ENCODE assay signal across 8 mouse cellular contexts in genomic region chr3:98025521-98025920, GRCm38 (mm10). TPM values are rescaled to one million over a fixed set of nuclear protein-coding genes. Genes with fewer than 3 reads are reported as not detected.
DNase-seq lines count a peak whose midpoint lies in the region; ATAC-seq and TF ChIP-seq lines count a peak whose summit lies in the region.

No protein-coding gene starts in this region.

- no peak overlapping the region for H3K4me2 ChIP-seq in lung, embryonic 14.5 days
- peak overlapping the region; percentile 35; the same call in 1 of the 2 replicates for H3K4me2 ChIP-seq in embryonic facial prominence, embryonic 14.5 days (ENCODE audit: low read depth, low read length)
- H3K4me2 ChIP-seq in hindbrain, embryonic 15.5 days = no peak overlapping the region

- H3K4me3 ChIP-seq in lung, embryonic 14.5 days (ENCODE audit: low read depth, low read length) = no peak overlapping the region
- H3K4me3 ChIP-seq in embryonic facial prominence, embryonic 14.5 days (ENCODE audit: low read depth, low read length) = no peak overlapping the region
- H3K4me3 ChIP-seq in hindbrain, embryonic 15.5 days = no peak overlapping the region

- no peak for ATAC-seq in lung, embryonic 14.5 days (ENCODE audit: insufficient read depth)
- peak; percentile 27; the same call in 1 of the 2 replicates for ATAC-seq in embryonic facial prominence, embryonic 14.5 days (ENCODE audit: low read depth)
- ATAC-seq in hindbrain, embryonic 15.5 days (ENCODE audit: low FRiP score, low read depth) = no peak
- ATAC-seq in megakaryocyte-erythroid progenitor cell, adult 5-6 weeks (replicated peaks; ENCODE audit: low FRiP score, low TSS enrichment, poor library complexity, severe bottlenecking) = 0 out of 2 replicates have a peak, but pooled peaks have one; percentile 11

- no peaks in the 10 kb centered on the region for H3K27me3 ChIP-seq in lung, embryonic 14.5 days (ENCODE audit: insufficient read depth, low read length)
- H3K27me3 ChIP-seq in embryonic facial prominence, embryonic 14.5 days (replicated peaks; ENCODE audit: control insufficient read depth, insufficient read depth, low read length) = no peaks in the 10 kb centered on the region
- 0 out of 2 replicates have a peak, but pooled peaks cover 4% of the 10 kb centered on the region for H3K27me3 ChIP-seq in hindbrain, embryonic 15.5 days

- H3K27ac ChIP-seq in lung, embryonic 14.5 days (ENCODE audit: low read depth) = peak overlapping the region; percentile 84; the same call in 1 of the 2 replicates
- H3K27ac ChIP-seq in embryonic facial prominence, embryonic 14.5 days (replicated peaks; ENCODE audit: low read depth, low read length) = peak overlapping the region; percentile 86
- H3K27ac ChIP-seq in hindbrain, embryonic 15.5 days (replicated peaks) = peak overlapping the region; percentile 6; the same call in 1 of the 2 replicates

- H3K36me3 ChIP-seq in lung, embryonic 14.5 days (ENCODE audit: insufficient read depth) = no peaks in the 10 kb centered on the region
- H3K36me3 ChIP-seq in embryonic facial prominence, embryonic 14.5 days (ENCODE audit: control insufficient read depth, insufficient read depth, low read length) = 0 out of 2 replicates have a peak, but pooled peaks cover 3% of the 10 kb centered on the region
- no peaks in the 10 kb centered on the region for H3K36me3 ChIP-seq in hindbrain, embryonic 15.5 days

- DNase-seq in lung, embryonic 14.5 days = no peak
- no peak for DNase-seq in lung, postnatal 4 days
- peak; percentile 49 for DNase-seq in embryonic facial prominence, embryonic 14.5 days (ENCODE audit: low spot score)
- DNase-seq in adrenal gland, adult (ENCODE audit: inconsistent age in 2 of 2, low spot score in 1 of 2) = no peak
- DNase-seq in c-Kit-positive CD71-positive TER-119-positive erythroid progenitor cells, embryonic 14.5 days (ENCODE audit: low spot score) = no peak
- DNase-seq in adrenal gland, postnatal 14 days = no peak

- TF ChIP-seq CTCF in lung, embryonic 14.5 days (IDR thresholded peaks at IDR 0.05; ENCODE audit: low read depth) = no peak

- H3K9ac ChIP-seq in lung, embryonic 14.5 days = no peak overlapping the region
- 0 out of 2 replicates have a peak overlapping the region, but pooled peaks have one; percentile 19 for H3K9ac ChIP-seq in embryonic facial prominence, embryonic 14.5 days (ENCODE audit: low read depth, low read length)
- no peak overlapping the region for H3K9ac ChIP-seq in hindbrain, embryonic 15.5 days

- peaks cover 50% of the 10 kb centered on the region for H3K4me1 ChIP-seq in lung, embryonic 14.5 days (ENCODE audit: insufficient read depth)
- peaks cover 73% of the 10 kb centered on the region for H3K4me1 ChIP-seq in embryonic facial prominence, embryonic 14.5 days (ENCODE audit: control insufficient read depth, insufficient read depth, low read length)
- H3K4me1 ChIP-seq in hindbrain, embryonic 15.5 days (replicated peaks) = peaks cover 38% of the 10 kb centered on the region

- WGBS in lung, embryonic 14.5 days = 31% methylated on average over 14 of the region's 14 CpGs
- WGBS in embryonic facial prominence, embryonic 14.5 days = 37% methylated on average over 14 of the region's 14 CpGs
- 39% methylated on average over 14 of the region's 14 CpGs for WGBS in hindbrain, embryonic 15.5 days

- H3K9me3 ChIP-seq in lung, embryonic 14.5 days (ENCODE audit: low read depth, low read length) = no peaks in the 10 kb centered on the region
- no peaks in the 10 kb centered on the region for H3K9me3 ChIP-seq in embryonic facial prominence, embryonic 14.5 days (ENCODE audit: control insufficient read depth, low read length)
- H3K9me3 ChIP-seq in hindbrain, embryonic 15.5 days = no peaks in the 10 kb centered on the region

RNA-seq across cellular contexts. Expression of gene Notch2, which starts 12.2 kb away (rescaled TPM):
- polyA plus RNA-seq in lung, embryonic 14.5 days (2014; fragmentation: Nextera tagmentation; extraction: Ambion mirVana) = 43.8 and 45.1 TPM in 2 replicates
- polyA plus RNA-seq in embryonic facial prominence, embryonic 14.5 days (2014; fragmentation: Nextera tagmentation; extraction: Ambion mirVana) = 35.6 and 39.3 TPM in 2 replicates
- polyA plus RNA-seq in hindbrain, embryonic 15.5 days (2015; fragmentation: Nextera tagmentation; extraction: Ambion mirVana) = 10.5 and 11.7 TPM in 2 replicates
- 36.0 and 55.9 TPM in 2 replicates for total RNA-seq in megakaryocyte-erythroid progenitor cell, adult 5-6 weeks (2014; fragmentation: Nextera tagmentation)
- 33.4 TPM in 2 replicates for total RNA-seq in megakaryocyte-erythroid progenitor cell, adult 5-6 weeks (2017)
- 46.7 and 47.6 TPM in 2 replicates for total RNA-seq in adrenal gland, postnatal 14 days (2021)

Comparison
In these comparisons a context has a peak if more than half of its experiments do, and no peak if none do; other contexts are left out.
1. ATAC-seq: peak in embryonic facial prominence, embryonic 14.5 days (single experiment) and megakaryocyte-erythroid progenitor cell, adult 5-6 weeks (single experiment); none in lung, embryonic 14.5 days (single experiment) and hindbrain, embryonic 15.5 days (single experiment).
2. H3K27ac ChIP-seq: peak in every context shown above with its lines; median percentile 86 in embryonic facial prominence, embryonic 14.5 days; 84 in lung, embryonic 14.5 days; 6 in hindbrain, embryonic 15.5 days.